Mouse (Mus musculus): ENCODE measurements around the gene Prkaa1.
A peak's percentile ranks its signal among the peaks of the same experiment; 100 is the strongest.
"Not testable (repeated sequence)": the region's sequence is repeated elsewhere in the genome, so short reads cannot be mapped to it uniquely, and the experiment has no call there.

Prkaa1 gene

DNA sequence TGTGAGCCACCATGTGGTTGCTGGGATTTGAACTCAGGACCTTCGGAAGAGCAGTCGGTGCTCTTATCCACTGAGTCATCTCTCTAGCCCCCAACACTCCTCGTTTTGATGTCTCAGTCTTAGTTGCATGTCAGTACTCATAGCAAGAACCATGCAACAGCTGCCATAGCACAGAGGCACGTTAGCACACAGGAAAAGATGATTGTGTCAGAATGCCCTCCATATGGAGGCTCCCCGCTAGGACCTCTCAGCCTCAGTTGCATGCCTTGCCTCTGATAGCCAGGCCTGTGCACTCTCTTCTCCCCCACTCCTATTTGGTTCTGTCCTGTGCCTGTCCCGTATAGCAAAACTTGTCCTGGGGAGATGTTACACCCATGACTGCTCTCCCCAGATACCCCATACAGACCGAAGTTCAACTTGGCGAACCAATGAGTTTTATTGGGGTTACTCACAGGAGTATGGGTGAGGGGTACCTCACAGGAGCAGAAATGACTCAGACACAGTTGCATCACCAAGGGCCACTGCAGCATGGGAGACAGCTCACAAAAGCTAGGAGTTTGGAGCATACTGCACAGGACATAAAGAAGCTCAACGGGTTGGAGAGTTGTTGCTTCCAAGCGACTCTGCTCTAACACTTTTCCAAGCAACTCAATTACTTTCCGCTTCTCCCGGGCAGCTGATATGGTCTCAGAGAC, 14.4 kb upstream of the Prkaa1 start:
- DNase-seq (ENCODE audit: low spot score in 2 of 2), result no peak

GRCm38 (mm10) chr15:5130887-5131668, 12.6 kb upstream of the Prkaa1 start:
- not testable (repeated sequence) for DNase-seq (ENCODE audit: low spot score in 2 of 2)

GRCm38 (mm10) chr15:5133301-5133700, 10.4 kb upstream of the Prkaa1 start:
- no peak for DNase-seq (ENCODE audit: low spot score in 2 of 2)

DNA sequence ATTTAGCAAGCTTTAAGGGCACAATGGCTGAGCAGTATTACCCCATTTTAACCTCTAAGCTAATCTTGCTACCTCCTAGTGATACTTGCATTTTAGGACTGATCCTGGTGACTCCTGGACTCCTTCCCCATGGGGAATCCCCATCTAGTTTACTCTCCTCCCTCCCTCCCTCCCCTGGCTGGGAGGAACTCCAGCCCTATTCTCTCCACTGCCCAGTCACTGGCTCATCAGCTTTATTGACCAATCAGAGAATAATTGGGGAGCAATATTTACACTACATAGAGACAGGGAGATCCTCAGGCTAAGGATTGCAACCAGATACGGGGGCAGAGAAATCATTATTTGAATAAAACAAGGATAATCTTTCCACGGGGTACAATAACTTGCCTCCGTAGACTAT, 9.5 kb upstream of the Prkaa1 start:
- no peak for DNase-seq (ENCODE audit: low spot score in 2 of 2)

DNA sequence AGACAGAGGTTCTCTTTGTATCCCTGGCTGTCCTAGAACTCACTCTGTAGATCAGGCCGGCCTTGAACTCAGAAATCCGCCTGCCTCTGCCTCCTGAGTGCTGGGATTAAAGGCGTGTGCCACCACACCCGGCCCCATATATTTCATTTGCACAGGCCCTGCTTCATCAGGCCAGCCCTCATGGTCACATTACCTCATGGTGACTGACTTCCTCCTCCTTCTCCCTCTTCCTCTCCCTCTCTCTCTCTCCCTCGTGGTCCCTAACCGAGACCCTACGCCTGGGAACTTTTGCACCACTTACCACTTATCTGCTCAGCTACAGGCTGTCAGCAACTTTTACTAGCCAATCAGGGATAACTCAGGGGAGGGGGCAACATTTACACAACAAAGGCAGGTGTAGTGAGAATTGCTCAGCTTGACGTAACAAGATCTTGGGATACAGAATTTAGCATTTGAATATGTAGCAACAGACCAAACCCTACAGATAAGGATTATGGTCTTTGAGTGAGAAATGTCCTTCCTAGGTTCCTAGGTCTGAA, 8.6 kb upstream of the Prkaa1 start:
- no peak for DNase-seq (ENCODE audit: low spot score in 2 of 2)

- DNase-seq (ENCODE audit: low spot score in 2 of 2), result no peak
These were observed 5.4 kb upstream of the Prkaa1 start for GRCm38 (mm10) chr15:5138021-5138856.

DNA sequence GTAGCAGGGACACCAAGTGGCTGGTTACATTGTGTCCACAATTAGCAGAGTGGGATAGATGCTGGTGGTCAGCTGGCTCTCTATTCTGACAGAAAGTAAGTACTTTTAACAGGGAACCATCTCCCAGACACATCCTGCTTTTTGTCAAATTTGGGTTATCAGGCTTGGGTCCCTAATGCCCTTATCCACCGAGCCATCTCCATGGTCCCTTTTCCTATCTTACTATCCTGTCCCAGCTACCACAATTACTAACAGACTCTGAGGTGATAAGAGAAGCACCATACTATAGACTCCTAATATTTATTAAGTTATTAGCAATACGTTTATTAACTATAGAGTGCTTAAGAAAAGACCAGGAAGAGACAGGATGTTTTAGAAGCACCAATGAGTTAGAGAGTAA, 4.3 kb upstream of the Prkaa1 start:
- DNase-seq (ENCODE audit: low spot score in 2 of 2), result no peak

DNA sequence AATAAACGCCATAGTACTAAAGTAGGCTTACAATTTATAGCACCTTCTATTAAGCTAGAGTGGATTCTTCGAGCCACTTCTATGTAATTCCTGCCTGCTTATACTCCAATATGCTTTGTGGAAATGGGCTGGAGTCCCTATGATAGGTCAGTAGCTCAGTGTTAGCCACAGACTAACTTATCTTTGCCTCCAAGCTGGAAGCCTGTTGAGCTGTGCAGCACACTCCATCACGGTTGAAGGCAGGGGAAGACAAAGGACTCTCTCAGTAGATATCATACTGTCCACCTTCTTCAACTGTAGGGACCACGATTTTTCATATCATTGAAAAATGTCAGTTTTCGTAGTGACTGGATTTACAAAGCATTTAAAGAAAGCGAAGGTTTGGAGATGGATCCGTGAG, 3.8 kb upstream of the Prkaa1 start:
- no peak for DNase-seq (ENCODE audit: low spot score in 2 of 2)

- no peak for DNase-seq (ENCODE audit: low spot score in 2 of 2)
These were observed 3.3 kb upstream of the Prkaa1 start for GRCm38 (mm10) chr15:5140357-5140756.

DNA sequence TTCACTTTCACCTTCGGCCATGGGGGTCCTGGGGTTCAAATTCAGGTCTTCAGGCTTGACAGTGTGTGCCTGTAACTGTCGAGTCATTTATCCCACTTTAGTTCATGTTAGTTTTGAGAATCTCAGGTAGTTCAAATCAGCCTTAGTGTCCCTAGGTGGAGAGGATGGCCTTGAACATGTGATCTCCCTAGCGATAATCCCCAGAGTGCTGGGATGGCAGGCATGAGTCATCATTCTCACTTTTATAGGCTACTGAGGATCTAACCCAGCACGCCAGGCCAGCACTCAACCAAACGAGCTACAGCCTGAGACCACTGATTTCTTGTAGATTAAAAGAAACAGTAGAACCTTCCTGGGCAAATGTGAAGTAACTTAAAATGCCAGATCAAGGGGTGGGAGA, 1.6 kb upstream of the Prkaa1 start:
- DNase-seq (ENCODE audit: low spot score in 2 of 2), result no peak

DNA sequence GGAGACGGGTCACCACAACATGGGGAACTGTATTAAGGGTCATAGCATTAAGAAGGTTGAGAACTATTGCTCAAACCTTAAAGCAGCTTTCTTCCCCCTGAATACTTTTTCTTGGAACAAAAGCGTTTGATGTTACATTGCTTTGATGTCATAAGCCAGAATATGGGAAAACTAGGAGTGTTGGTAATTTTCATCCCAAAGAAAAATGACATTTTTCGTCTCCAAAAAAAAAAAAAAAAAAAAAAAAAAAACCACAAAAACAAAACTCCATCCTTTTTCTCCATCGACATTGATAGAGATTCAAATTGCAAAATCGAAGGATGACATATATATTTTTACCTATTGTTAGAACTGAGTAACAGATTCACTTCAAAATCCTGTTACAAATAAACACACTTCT, 947 bp upstream of the Prkaa1 start:
- DNase-seq (ENCODE audit: low spot score in 2 of 2), result no peak

DNA sequence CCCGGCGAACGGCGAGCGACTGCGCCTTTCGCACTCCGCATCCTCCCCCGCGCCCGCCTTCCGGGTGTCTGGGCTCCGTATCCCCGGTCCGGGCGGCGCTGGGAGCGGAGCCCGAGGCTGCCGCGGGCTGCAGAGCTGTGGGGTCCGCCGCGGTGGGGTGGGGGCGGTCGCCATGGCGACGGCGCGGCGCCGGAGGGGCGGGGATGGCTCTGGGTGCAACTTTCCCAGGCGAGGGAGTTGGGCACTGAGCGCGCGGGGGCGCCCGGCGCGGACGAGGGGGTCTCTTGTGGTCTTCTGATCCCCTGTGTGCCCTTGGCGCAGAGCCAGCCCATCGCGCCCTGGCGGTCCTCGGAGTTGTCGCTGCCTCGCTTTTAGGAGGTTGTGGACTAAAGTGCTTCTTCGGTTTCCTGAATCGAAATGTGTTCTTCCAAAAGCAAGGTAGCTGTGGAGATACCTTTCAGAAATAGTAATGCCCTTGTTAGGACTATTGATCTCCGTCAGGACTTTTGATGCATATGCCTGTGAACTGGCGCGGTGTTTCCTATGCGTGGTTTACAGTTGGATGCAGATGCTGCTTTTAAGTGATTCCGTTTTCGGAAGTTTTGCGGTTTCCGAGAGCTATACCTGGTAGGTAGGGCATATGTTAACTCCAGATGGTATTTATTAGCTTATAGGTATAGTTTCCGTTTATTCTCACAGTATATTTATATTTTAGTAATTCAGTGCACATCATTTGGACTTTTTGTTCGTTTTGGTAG, 539 bp downstream of the Prkaa1 start:
- DNase-seq (ENCODE audit: low spot score in 2 of 2), result peak; percentile 67 to 70

GRCm38 (mm10) chr15:5145196-5145945, 1.7 kb downstream of the Prkaa1 start:
- no peak for DNase-seq (ENCODE audit: low spot score in 2 of 2)

GRCm38 (mm10) chr15:5149187-5149586, 5.5 kb downstream of the Prkaa1 start:
- no peak for DNase-seq (ENCODE audit: low spot score in 2 of 2)

DNA sequence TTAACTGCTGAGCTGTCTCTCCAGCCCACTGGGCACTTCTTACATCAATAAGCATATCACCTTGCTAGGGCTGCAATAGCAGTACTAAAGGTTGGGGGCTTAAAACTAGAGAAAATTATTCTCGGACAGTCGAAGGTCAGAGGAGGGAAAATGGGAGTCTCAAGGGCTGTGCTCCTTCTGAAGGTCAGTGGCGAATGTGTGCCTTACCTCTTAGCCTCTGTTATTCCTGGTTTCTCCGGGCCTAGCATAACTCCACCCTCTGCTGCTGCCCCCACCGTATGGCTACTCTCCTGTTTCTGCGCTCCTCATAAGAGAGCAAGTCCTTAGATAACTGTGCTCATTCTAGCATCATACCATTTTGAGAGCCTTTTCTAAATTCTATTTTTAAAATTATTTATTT, 8.5 kb downstream of the Prkaa1 start:
- no peak for DNase-seq (ENCODE audit: low spot score in 2 of 2)

DNA sequence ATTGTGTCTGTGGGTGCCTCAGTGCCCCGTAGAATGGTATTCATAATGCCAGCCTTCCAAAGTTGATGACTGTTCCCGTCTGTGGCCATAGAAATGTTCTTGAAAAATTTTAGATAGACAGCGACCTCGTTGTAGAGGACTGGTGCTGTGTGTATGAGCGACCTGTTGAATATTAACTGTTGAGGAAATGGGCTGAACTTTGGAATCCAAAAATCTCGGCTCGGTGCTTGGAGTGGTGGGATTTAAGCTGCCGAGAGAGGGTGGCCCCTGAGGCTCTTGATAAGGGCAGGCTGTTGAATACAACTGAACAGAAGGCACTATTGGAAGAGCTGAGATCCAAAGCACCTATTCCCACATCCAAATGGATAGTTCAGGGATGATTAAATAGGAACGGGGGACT, 11.0 kb downstream of the Prkaa1 start:
- DNase-seq (ENCODE audit: low spot score in 2 of 2), result no peak

DNA sequence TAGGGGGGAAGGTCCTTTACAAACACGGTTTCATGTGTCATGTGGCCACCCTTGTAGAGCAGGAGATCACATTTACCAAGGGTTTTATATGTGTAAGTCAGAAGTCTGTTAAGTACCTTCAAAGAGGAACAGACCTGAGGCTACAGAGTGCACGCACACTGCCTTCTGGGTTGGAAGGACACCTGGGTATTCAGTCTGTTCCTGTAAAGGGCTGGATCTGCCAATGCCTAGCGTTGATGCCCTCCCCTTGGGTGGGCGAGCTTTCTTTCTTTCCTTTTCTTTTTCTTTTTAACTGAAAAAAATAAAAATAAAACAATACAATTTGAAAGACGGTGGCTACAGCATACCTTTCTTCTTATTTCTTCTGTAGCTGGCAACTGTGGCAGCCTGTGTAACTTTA, 11.4 kb downstream of the Prkaa1 start:
- DNase-seq (ENCODE audit: low spot score in 2 of 2), result no peak

- no peak for DNase-seq (ENCODE audit: low spot score in 2 of 2)
These were observed 12.7 kb downstream of the Prkaa1 start for GRCm38 (mm10) chr15:5156355-5156754.

- DNase-seq (ENCODE audit: low spot score in 2 of 2), result no peak
These were observed 13.7 kb downstream of the Prkaa1 start for GRCm38 (mm10) chr15:5157386-5157785.

DNA sequence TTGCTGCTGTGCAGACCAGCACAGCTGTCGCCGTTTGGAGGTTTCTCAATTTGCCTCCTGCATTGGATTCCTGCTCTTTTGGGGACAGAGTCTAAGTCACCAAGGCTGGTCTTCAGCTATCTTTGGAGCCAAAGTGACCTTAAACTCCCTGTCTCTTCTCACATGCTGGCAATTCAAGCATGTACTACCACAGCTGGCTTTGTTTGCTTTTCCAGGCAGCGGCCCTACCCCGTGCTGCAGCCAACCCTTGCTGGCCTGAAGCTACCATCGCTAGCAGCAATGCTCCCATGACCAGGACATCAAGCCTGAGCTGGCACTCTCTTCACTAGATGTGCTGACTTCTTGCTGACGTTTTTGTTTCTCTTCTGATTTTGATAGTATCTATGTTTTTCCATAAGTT, 15.2 kb downstream of the Prkaa1 start:
- DNase-seq (ENCODE audit: low spot score in 2 of 2), result no peak

Measured in right cerebral cortex, adult 2 months (tissue).